Mouse (Mus musculus) embryonic facial prominence, embryonic 13.5 days (tissue): ENCODE results near the gene 1700129C05Rik. TPM values are rescaled to one million over a fixed set of nuclear protein-coding genes. Genes with fewer than 3 reads are reported as not detected.

ENCODE experiments used
- ATAC-seq: fragments of 200-750 bp; cut with Nextera tagmentation; 2 replicates; pipeline ENCODE4 v1.8.0; 2017; ENCODE audit warnings: low read depth; ENCODE audit not compliant: insufficient number of reproducible peaks, insufficient read depth, low FRiP score, low TSS enrichment
- H3K27ac ChIP-seq: fragments of 300-500 bp; sonication (generic); 2 replicates; pipeline ENCODE4 v1.5.1; 2015; ENCODE audit warnings: moderate library complexity, mild to moderate bottlenecking, inconsistent platforms
- H3K27me3 ChIP-seq: fragments of 300-500 bp; sonication (generic); 2 replicates; pipeline ENCODE4 v1.6.1; 2015; ENCODE audit warnings: mild to moderate bottlenecking, inconsistent platforms
- H3K36me3 ChIP-seq: fragments of 300-500 bp; sonication (generic); 2 replicates; pipeline ENCODE4 v1.6.1; 2015; ENCODE audit warnings: mild to moderate bottlenecking, inconsistent platforms
- H3K4me1 ChIP-seq: fragments of 300-500 bp; sonication (generic); 2 replicates; pipeline ENCODE4 v1.6.1; 2015; ENCODE audit warnings: inconsistent platforms
- H3K4me2 ChIP-seq: fragments of 300-500 bp; sonication (generic); 2 replicates; pipeline ENCODE4 v1.6.1; 2015; ENCODE audit warnings: moderate library complexity, mild to moderate bottlenecking, inconsistent platforms
- H3K4me3 ChIP-seq: fragments of 300-500 bp; sonication (generic); 2 replicates; pipeline ENCODE4 v1.5.1; 2015; ENCODE audit warnings: mild to moderate bottlenecking, inconsistent platforms
- H3K9ac ChIP-seq: fragments of 300-500 bp; sonication (generic); 2 replicates; pipeline ENCODE4 v1.6.1; 2015; ENCODE audit warnings: mild to moderate bottlenecking, inconsistent platforms
- H3K9me3 ChIP-seq: fragments of 300-500 bp; sonication (generic); 2 replicates; pipeline ENCODE4 v1.6.1; 2016; ENCODE audit warnings: inconsistent platforms
- WGBS: fragments of 180-500 bp; shearing (Covaris S2); methylation state at CpG from one replicate; pipeline ENCODE4 v1.1.7; 2015; ENCODE audit warnings: mixed read lengths; 5-methylcytosine and 5-hydroxymethylcytosine counted together
- polyA plus RNA-seq: library from polyadenylated mRNA; unstranded; fragments of >200 nt; fragmentation: Nextera tagmentation; extraction: Ambion mirVana; gene quantifications from 2 replicates; pipeline ENCODE4 v1.2.1, GENCODE M21; 2015

1700129C05Rik gene
- not detected in 2 replicates for polyA plus RNA-seq

DNA sequence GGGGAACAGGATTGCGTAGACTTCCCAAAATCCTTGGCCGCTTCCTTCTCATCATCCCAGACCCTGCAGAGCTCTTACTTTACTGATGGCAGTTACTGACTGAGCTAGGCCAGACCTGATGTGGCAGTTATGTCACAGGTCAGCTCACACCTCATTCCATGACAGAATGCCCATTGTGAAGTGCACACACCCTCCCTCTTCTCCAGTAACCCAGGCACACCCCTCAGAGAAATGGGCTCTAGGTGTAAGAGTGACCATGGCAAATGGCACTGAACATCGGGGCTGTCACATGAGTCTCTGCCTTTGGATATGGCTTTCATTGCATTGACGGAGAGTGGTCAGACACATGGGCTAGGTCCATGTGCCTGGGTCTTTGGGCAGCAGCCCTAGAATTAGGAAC, at the start of gene 1700129C05Rik:
Gene 1700129C05Rik (minus strand): TSS at position 101 of the 400 bp plus-strand sequence.
- Histone ChIP-seq H3K27ac (no peak within 1 kb of the TSS), H3K4me3 (no peak within 1 kb of the TSS), H3K9me3 (no peaks in the 10 kb centered on the region), H3K27me3 (no peaks in the 10 kb centered on the region), H3K4me1 (no peaks in the 10 kb centered on the region), H3K4me2 (no peak within 1 kb of the TSS), H3K36me3 (no peaks in the 10 kb centered on the region), H3K9ac (no peak within 1 kb of the TSS)
- no peak for ATAC-seq
- 97% methylated on average over 4 of the region's 4 CpGs for WGBS

GRCm38 (mm10) chr14:59186121-59186520, 43.4 kb upstream of the 1700129C05Rik start:
- Histone ChIP-seq H3K27me3 (no peaks in the 10 kb centered on the region), H3K27ac (no peak overlapping the region), H3K9me3 (no peaks in the 10 kb centered on the region), H3K9ac (no peak overlapping the region), H3K4me2 (no peak overlapping the region), H3K36me3 (no peaks in the 10 kb centered on the region), H3K4me1 (no peaks in the 10 kb centered on the region), H3K4me3 (no peak overlapping the region)
- no peak for ATAC-seq
- 81% methylated on average over 2 of the region's 2 CpGs for WGBS

GRCm38 (mm10) chr14:59185514-59185913, 42.8 kb upstream of the 1700129C05Rik start:
- no peak overlapping the region for H3K9ac ChIP-seq
- no peaks in the 10 kb centered on the region for H3K9me3 ChIP-seq
- H3K4me3 ChIP-seq: no peak overlapping the region
- H3K36me3 ChIP-seq: no peaks in the 10 kb centered on the region
- H3K27me3 ChIP-seq: no peaks in the 10 kb centered on the region
- no peaks in the 10 kb centered on the region for H3K4me1 ChIP-seq
- no peak overlapping the region for H3K27ac ChIP-seq
- H3K4me2 ChIP-seq: no peak overlapping the region
- no peak for ATAC-seq

DNA sequence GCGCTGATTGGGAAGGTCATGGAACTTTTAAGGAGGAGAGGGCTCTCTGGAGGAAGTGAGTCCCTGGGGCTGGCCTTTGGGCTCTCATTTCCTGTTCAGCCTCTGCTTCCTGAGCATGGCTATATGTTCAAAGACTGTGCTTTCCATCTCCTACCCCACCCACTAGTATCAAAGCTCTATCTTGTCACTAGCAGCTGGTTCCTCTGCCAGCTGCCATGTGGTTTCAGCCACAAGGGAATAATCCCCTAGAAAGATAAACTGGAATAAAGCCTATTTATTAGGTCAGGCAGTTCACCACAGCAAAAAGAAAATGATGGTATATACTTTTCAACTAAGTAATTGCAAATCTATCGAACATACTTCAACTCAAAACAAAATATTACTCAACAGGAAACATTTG, 40.0 kb upstream of the 1700129C05Rik start:
- Histone ChIP-seq H3K4me1 (no peaks in the 10 kb centered on the region), H3K9me3 (no peaks in the 10 kb centered on the region), H3K27ac (no peak overlapping the region), H3K9ac (no peak overlapping the region), H3K27me3 (no peaks in the 10 kb centered on the region), H3K36me3 (no peaks in the 10 kb centered on the region), H3K4me2 (no peak overlapping the region), H3K4me3 (no peak overlapping the region)
- ATAC-seq: no peak
- 81% methylated on average over 2 of the region's 2 CpGs for WGBS

DNA sequence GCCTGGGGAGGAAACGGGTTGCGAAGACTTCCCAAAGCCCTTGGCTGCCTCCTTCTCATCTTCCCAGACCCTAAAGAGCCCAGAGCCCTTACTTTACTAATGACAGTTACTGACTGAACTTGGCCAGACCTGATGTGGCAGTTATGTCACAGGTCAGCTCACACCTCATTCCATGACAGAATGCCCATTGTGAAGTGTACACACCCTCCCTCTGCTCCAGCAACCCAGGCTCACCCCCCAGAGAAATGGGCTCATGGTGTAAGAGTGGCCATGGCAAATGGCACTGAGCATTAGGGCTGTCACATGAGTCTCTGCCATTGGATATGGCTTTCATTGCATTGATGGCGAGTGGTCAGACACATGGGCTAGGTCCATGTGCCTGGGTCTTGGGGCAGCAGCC, 36.0 kb upstream of the 1700129C05Rik start, which contains the start of gene Gm5142:
Gene Gm5142 (minus strand): TSS at position 101 of the 400 bp plus-strand sequence.
- H3K27ac ChIP-seq: no peak within 1 kb of the TSS
- no peak within 1 kb of the TSS for H3K9ac ChIP-seq
- no peak for ATAC-seq
- no peaks in the 10 kb centered on the region for H3K27me3 ChIP-seq
- H3K4me1 ChIP-seq: no peaks in the 10 kb centered on the region
- H3K4me3 ChIP-seq: no peak within 1 kb of the TSS
- no peaks in the 10 kb centered on the region for H3K36me3 ChIP-seq
- H3K9me3 ChIP-seq: no peaks in the 10 kb centered on the region
- H3K4me2 ChIP-seq: no peak within 1 kb of the TSS
- WGBS: 87% methylated on average over 3 of the region's 3 CpGs

DNA sequence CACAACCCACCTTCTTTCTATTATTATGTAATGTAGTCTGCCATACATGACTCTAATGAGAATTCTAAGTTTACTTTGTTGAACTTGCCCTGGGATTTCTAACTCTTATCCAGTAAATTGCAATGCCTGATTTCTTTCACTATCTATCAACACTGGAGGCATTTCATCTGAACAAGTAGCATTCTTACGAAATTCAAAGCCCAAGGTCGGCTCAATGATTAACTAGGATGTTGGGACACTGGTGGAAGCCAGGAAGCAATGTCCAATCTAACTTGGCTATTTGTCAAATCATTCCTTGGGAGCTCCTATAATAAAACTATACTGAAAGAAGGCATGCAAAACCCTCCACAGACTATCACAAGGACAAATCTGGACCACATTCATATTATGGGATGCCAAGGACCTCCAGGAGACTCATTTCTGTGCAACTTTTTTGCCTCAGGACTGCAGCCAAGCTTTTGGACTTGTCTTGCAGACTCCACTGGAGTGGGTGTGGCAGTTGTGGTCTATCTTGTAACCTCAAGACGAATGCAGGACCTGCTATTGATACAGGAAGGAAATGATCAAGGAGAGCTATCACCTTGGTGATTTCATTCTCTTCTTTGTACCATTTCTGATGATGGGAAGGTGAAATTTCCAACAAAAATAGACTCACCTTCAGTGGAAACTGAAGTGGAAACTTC, 14.5 kb upstream of the 1700129C05Rik start:
- no peak overlapping the region for H3K9ac ChIP-seq
- H3K36me3 ChIP-seq: no peaks in the 10 kb centered on the region
- no peaks in the 10 kb centered on the region for H3K4me1 ChIP-seq
- ATAC-seq: no peak
- H3K27me3 ChIP-seq: no peaks in the 10 kb centered on the region
- no peak overlapping the region for H3K27ac ChIP-seq
- no peak overlapping the region for H3K4me3 ChIP-seq
- no peaks in the 10 kb centered on the region for H3K9me3 ChIP-seq
- H3K4me2 ChIP-seq: no peak overlapping the region
- WGBS: 79% methylated on average over 3 of the region's 3 CpGs

DNA sequence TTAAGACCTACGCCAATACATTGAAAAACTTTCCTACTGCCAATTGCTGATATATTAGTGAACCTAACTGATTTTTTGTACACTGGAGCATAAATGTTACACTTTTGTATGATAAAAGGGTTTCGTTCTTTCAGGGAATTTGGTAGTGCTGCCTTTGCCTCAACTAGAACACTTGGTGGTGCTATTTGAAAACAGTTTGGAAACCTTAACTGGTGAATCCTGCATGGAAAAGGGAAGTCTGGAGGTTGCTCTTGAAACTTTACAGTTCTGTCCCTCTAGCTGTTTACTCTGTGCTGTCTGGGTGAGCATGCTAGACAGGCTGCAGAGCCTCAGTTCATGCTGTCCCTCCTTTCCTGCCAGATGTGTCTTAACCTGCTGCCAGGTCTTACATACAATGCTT, 12.9 kb upstream of the 1700129C05Rik start:
- Histone ChIP-seq H3K27me3 (no peaks in the 10 kb centered on the region), H3K4me2 (no peak overlapping the region), H3K9me3 (no peaks in the 10 kb centered on the region), H3K4me1 (no peaks in the 10 kb centered on the region), H3K9ac (no peak overlapping the region), H3K36me3 (no peaks in the 10 kb centered on the region), H3K27ac (no peak overlapping the region), H3K4me3 (no peak overlapping the region)
- ATAC-seq: no peak
- 81% methylated on average over 2 of the region's 2 CpGs for whole genome bisulfite sequencing

DNA sequence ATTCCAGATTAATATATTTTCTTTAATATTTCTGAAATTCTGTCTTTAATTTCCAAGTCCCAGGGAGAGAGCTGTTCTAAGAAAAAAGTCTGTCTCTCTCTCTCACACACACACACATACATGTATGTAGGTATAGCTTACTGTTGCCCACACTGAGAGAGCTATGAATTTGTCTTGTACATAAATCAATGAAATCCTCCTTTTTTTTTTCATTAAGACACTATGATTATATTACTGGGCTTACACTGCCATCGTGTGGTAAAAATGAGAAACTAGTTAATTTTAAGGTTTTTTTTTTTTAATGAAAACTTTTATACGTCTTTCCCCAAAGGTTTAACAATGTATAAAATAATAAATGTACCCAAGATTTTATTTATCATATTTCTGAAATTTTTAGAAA, 28.4 kb downstream of the 1700129C05Rik start:
- H3K36me3 ChIP-seq: no peaks in the 10 kb centered on the region
- H3K4me3 ChIP-seq: no peak overlapping the region
- no peaks in the 10 kb centered on the region for H3K27me3 ChIP-seq
- 4% methylated on average over 2 of the region's 2 CpGs for WGBS
- H3K9me3 ChIP-seq: no peaks in the 10 kb centered on the region
- no peak for ATAC-seq
- H3K27ac ChIP-seq: no peak overlapping the region
- H3K4me1 ChIP-seq: no peaks in the 10 kb centered on the region
- H3K4me2 ChIP-seq: no peak overlapping the region
- H3K9ac ChIP-seq: no peak overlapping the region

DNA sequence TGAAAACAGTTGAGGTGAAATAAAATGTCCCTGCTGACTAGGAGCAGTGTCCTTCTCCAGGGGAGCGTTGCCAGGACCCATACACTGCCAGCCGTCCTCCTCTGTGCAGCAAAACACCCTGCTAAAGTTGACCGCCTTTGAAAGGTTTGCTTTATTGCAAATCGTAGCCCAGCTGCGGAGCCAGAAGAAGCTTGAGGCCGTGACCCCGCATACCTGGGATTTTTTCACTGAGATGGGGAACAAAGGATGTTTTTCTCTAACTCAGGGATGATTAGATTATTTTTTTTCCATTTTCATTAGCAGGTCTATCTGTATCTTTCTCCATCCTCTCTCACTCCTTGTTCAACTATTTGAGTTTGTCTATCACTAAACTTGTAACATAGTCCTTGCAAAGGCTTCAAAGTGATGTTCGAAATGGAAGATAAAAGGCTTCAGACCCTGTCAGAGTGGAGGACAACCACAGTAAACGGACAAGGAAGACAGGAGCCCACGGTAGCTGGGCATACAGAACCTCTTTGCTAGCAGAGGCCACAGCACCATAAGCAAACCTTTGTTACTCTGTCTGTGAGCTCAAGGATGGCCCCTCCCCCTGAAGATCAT, 38.6 kb downstream of the 1700129C05Rik start:
- H3K27me3 ChIP-seq: no peaks in the 10 kb centered on the region
- H3K27ac ChIP-seq: no peak overlapping the region
- H3K4me2 ChIP-seq: no peak overlapping the region
- H3K9ac ChIP-seq: no peak overlapping the region
- 15% methylated on average over 10 of the region's 10 CpGs for WGBS
- no peak overlapping the region for H3K4me3 ChIP-seq
- H3K9me3 ChIP-seq: no peaks in the 10 kb centered on the region
- H3K36me3 ChIP-seq: no peaks in the 10 kb centered on the region
- H3K4me1 ChIP-seq: no peaks in the 10 kb centered on the region
- no peak for ATAC-seq

DNA sequence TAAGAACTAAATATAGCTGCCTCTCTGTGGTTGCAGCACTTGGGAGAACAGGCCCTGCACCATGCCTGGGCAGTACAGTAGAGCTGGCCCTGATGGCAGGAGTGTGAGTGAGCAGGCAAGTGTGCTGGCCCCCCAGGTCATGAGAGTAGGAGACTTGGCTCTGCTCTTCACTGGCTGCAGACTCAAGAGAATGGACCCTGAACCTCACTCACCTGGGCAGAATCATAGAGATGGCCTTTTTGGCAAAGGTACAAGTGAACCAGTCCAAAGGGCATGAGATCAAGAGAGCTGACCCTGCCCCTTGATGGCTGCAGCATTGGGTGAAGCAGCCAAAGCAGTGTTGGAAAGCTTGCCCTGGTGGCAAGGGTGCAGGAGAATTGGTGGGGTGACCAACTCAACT, 49.1 kb downstream of the 1700129C05Rik start:
- no peaks in the 10 kb centered on the region for H3K27me3 ChIP-seq
- H3K4me2 ChIP-seq: no peak overlapping the region
- H3K4me3 ChIP-seq: no peak overlapping the region
- no peaks in the 10 kb centered on the region for H3K9me3 ChIP-seq
- no peaks in the 10 kb centered on the region for H3K4me1 ChIP-seq
- H3K36me3 ChIP-seq: no peaks in the 10 kb centered on the region
- no peak for ATAC-seq
- no peak overlapping the region for H3K9ac ChIP-seq
- H3K27ac ChIP-seq: no peak overlapping the region

DNA sequence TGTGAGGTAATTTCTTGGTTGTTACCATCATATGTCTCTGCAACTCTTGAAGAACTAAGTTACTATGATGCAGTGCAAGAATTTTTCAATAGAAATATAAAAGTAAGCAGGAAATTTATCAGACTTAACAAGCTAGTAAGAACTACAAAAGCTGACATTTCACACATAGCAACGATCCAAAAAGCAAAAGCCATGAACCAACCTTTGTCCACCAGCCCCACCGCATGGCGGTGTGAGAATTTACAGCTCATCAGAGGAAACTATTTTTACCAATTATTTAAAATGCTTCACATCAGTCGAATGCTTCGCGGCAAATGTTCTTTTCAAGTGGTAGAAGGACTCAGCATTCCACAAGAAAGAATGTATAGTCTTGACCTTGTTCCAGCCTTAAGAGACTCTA, 58.3 kb downstream of the 1700129C05Rik start:
- Histone ChIP-seq H3K27ac (no peak overlapping the region), H3K4me3 (no peak overlapping the region), H3K9ac (no peak overlapping the region), H3K4me1 (no peaks in the 10 kb centered on the region), H3K36me3 (no peaks in the 10 kb centered on the region), H3K27me3 (no peaks in the 10 kb centered on the region), H3K4me2 (no peak overlapping the region), H3K9me3 (no peaks in the 10 kb centered on the region)
- WGBS: 31% methylated on average over 6 of the region's 6 CpGs
- ATAC-seq: no peak
